Comparison of ENCODE assay signal across 7 mouse cellular contexts in genomic region chr5:36291191-36291590, GRCm38 (mm10).
A peak's percentile ranks its signal among the peaks of the same experiment; 100 is the strongest.
DNase-seq lines count a peak whose midpoint lies in the region; ATAC-seq lines count a peak whose summit lies in the region.

No protein-coding gene starts in this region.

- H3K9ac ChIP-seq in liver, embryonic 11.5 days (ENCODE audit: low read depth, low read length): no peak overlapping the region
- H3K9ac ChIP-seq in forebrain, embryonic 14.5 days (ENCODE audit: low read length): no peak overlapping the region

- DNase-seq in liver: peak; percentile 27
- no peak for DNase-seq in liver, embryonic 11.5 days (ENCODE audit: low spot score)
- DNase-seq in ZHBTc4 (ENCODE audit: low read depth, low spot score): peak; percentile 63
- peak; percentile 46 for DNase-seq in kidney, postnatal 10 days
- DNase-seq in splenic B cell, adult 2 months (ENCODE audit: low read depth, low spot score): peak; percentile 75
- no peak for DNase-seq in forebrain, embryonic 14.5 days (ENCODE audit: low spot score)
- DNase-seq in adipocyte (ENCODE audit: low spot score): no peak

- no peaks in the 10 kb centered on the region for H3K27me3 ChIP-seq in liver, embryonic 11.5 days (replicated peaks; ENCODE audit: control insufficient read depth, insufficient read depth, low read length)
- no peaks in the 10 kb centered on the region for H3K27me3 ChIP-seq in splenic B cell, adult 2 months (ENCODE audit: control insufficient read depth, insufficient read depth, low read length, poor library complexity, severe bottlenecking)
- H3K27me3 ChIP-seq in forebrain, embryonic 14.5 days (replicated peaks; ENCODE audit: control insufficient read depth, insufficient read depth, low read length): no peaks in the 10 kb centered on the region

- WGBS in liver, embryonic 11.5 days: 43% methylated on average over 5 of the region's 5 CpGs
- WGBS in forebrain, embryonic 14.5 days: 47% methylated on average over 5 of the region's 5 CpGs

- no peak overlapping the region for H3K4me3 ChIP-seq in liver, embryonic 11.5 days (ENCODE audit: low read depth, low read length)
- no peak overlapping the region for H3K4me3 ChIP-seq in forebrain, embryonic 14.5 days (ENCODE audit: low read depth, low read length)

- ATAC-seq in liver, embryonic 11.5 days (replicated peaks; ENCODE audit: low FRiP score): no peak
- no peak for ATAC-seq in forebrain, embryonic 14.5 days

- H3K36me3 ChIP-seq in liver, embryonic 11.5 days (ENCODE audit: control insufficient read depth, insufficient read depth, low read length): no peaks in the 10 kb centered on the region
- no peaks in the 10 kb centered on the region for H3K36me3 ChIP-seq in splenic B cell, adult 2 months (ENCODE audit: control insufficient read depth, insufficient read depth, low read length, poor library complexity, severe bottlenecking)
- no peaks in the 10 kb centered on the region for H3K36me3 ChIP-seq in forebrain, embryonic 14.5 days (ENCODE audit: control insufficient read depth, insufficient read depth, low read length)

- H3K27ac ChIP-seq in liver, embryonic 11.5 days (ENCODE audit: low read depth, low read length): no peak overlapping the region
- no peak overlapping the region for H3K27ac ChIP-seq in forebrain, embryonic 14.5 days (ENCODE audit: low read depth, low read length)

- H3K4me2 ChIP-seq in liver, embryonic 11.5 days: no peak overlapping the region
- no peak overlapping the region for H3K4me2 ChIP-seq in forebrain, embryonic 14.5 days (ENCODE audit: low read length)

- H3K9me3 ChIP-seq in liver, embryonic 11.5 days (ENCODE audit: control insufficient read depth, low read length): no peaks in the 10 kb centered on the region
- no peaks in the 10 kb centered on the region for H3K9me3 ChIP-seq in forebrain, embryonic 14.5 days (replicated peaks; ENCODE audit: control insufficient read depth, low read length)

- H3K4me1 ChIP-seq in liver, embryonic 11.5 days (replicated peaks; ENCODE audit: control insufficient read depth, insufficient read depth, low read length): no peaks in the 10 kb centered on the region
- H3K4me1 ChIP-seq in forebrain, embryonic 14.5 days (ENCODE audit: control insufficient read depth, insufficient read depth, low read length): no peaks in the 10 kb centered on the region

Comparison
In these comparisons a context has a peak if more than half of its experiments do, and no peak if none do; other contexts are left out.
1. DNase-seq: peak in liver (single experiment), ZHBTc4 (single experiment), kidney, postnatal 10 days (single experiment) and splenic B cell, adult 2 months (single experiment); none in liver, embryonic 11.5 days (single experiment), forebrain, embryonic 14.5 days (single experiment) and adipocyte (single experiment).